22 mouse cellular contexts compared by ENCODE assay signal in genomic region chr10:94531482-94531881, GRCm38 (mm10).
A peak's percentile ranks its signal among the peaks of the same experiment; 100 is the strongest.
DNase-seq lines count a peak whose midpoint lies in the region; TF ChIP-seq lines count a peak whose summit lies in the region.
"Had no signal": no experiment of that assay in that cellular context is flagged by ENCODE, and none has a peak within 500 bp of the region (broad histone marks: within the 10 kb centered on the region; RNA-seq: fewer than 3 reads in every experiment).

No protein-coding gene starts in this region.

- TF ChIP-seq CTCF in ES-Bruce4 (IDR thresholded peaks at IDR 0.05; ENCODE audit: low read depth, low read length), result no peak

- peak; percentile 91 for DNase-seq in ES-CJ7 (ENCODE audit: low read depth, low spot score)
- peak; percentile 92 for DNase-seq in ZHBTc4 (ENCODE audit: low read depth, low spot score)
- DNase-seq in cerebellum, postnatal 36 days, result no peak
- no peak for DNase-seq in right cerebral cortex, postnatal 25 days
- no peak for DNase-seq in spleen, postnatal 14 days (ENCODE audit: low spot score in 2 of 2)
- DNase-seq: adrenal gland, postnatal 10 days; cerebellum, adult 11-12 months; cerebellum, adult 8-10 months; cerebellum, postnatal 14 days; forebrain, postnatal 0 days; gastrocnemius, adult 2 months; gastrocnemius, postnatal 14 days; heart, adult 11 months; heart, postnatal 10 days; heart, postnatal 4 days; kidney, adult 11 months had no signal

- no peaks in the 10 kb centered on the region for H3K27me3 ChIP-seq in ES-Bruce4 (ENCODE audit: control insufficient read depth, insufficient read depth, low read length, poor library complexity, severe bottlenecking)
- H3K27me3 ChIP-seq: embryonic facial prominence, embryonic 12.5 days; embryonic facial prominence, embryonic 15.5 days; heart, embryonic 12.5 days; heart, embryonic 15.5 days; intestine, embryonic 15.5 days had no signal

- no peak overlapping the region for H3K4me3 ChIP-seq in ES-Bruce4 (ENCODE audit: low read depth, low read length)
- H3K4me3 ChIP-seq: embryonic facial prominence, embryonic 12.5 days; embryonic facial prominence, embryonic 15.5 days; gastrocnemius, adult 2 months; heart, embryonic 12.5 days; heart, embryonic 15.5 days; intestine, embryonic 15.5 days had no signal

- peak; percentile 80 for TF ChIP-seq EP300 in ES-Bruce4 (IDR thresholded peaks at IDR 0.05; ENCODE audit: insufficient read depth, low read depth, low read length)

- no peaks in the 10 kb centered on the region for H3K36me3 ChIP-seq in ES-Bruce4 (ENCODE audit: control insufficient read depth, insufficient read depth, low read length, poor library complexity, severe bottlenecking)
- H3K36me3 ChIP-seq: embryonic facial prominence, embryonic 12.5 days; embryonic facial prominence, embryonic 15.5 days; heart, embryonic 12.5 days; heart, embryonic 15.5 days; intestine, embryonic 15.5 days had no signal

- H3K27ac ChIP-seq in ES-Bruce4 (ENCODE audit: insufficient read depth, low read length), result peak overlapping the region; percentile 62
- H3K27ac ChIP-seq: embryonic facial prominence, embryonic 12.5 days; embryonic facial prominence, embryonic 15.5 days; gastrocnemius, adult 2 months; heart, embryonic 15.5 days; intestine, embryonic 15.5 days had no signal

- TF ChIP-seq POLR2A in ES-Bruce4 (IDR thresholded peaks at IDR 0.05; ENCODE audit: insufficient read depth, low read length), result no peak

- no peaks in the 10 kb centered on the region for H3K9me3 ChIP-seq in ES-Bruce4 (replicated peaks; ENCODE audit: control insufficient read depth, insufficient read depth, low read length, poor library complexity, severe bottlenecking)
- H3K9me3 ChIP-seq: embryonic facial prominence, embryonic 12.5 days; embryonic facial prominence, embryonic 15.5 days; heart, embryonic 12.5 days; heart, embryonic 15.5 days; intestine, embryonic 15.5 days had no signal

- H3K4me1 ChIP-seq in ES-Bruce4 (ENCODE audit: control insufficient read depth, insufficient read depth, low read length), result peaks cover 11% of the 10 kb centered on the region
- H3K4me1 ChIP-seq: embryonic facial prominence, embryonic 12.5 days; embryonic facial prominence, embryonic 15.5 days; heart, embryonic 15.5 days; intestine, embryonic 15.5 days had no signal

- H3K9ac ChIP-seq in ES-Bruce4 (ENCODE audit: low read depth, poor library complexity, severe bottlenecking), result no peak overlapping the region
- H3K9ac ChIP-seq: embryonic facial prominence, embryonic 12.5 days; embryonic facial prominence, embryonic 15.5 days; forebrain, postnatal 0 days; heart, embryonic 12.5 days; heart, embryonic 15.5 days; intestine, embryonic 15.5 days had no signal

Comparison
In these comparisons a context has a peak if more than half of its experiments do, and no peak if none do; other contexts are left out.
1. DNase-seq: peak in ES-CJ7 (single experiment) and ZHBTc4 (single experiment); none in cerebellum, postnatal 36 days (0 of 2), right cerebral cortex, postnatal 25 days (single experiment) and spleen, postnatal 14 days (0 of 2).